Mouse (Mus musculus) heart, postnatal 0 days (tissue): ENCODE measurements around the gene Selenbp1. TPM values are rescaled to one million over a fixed set of nuclear protein-coding genes. Genes with fewer than 3 reads are reported as not detected.

ENCODE experiments used
- ATAC-seq: fragments of 200-750 bp; cut with Nextera tagmentation; 2 replicates; pipeline ENCODE4 v1.8.0; 2017; ENCODE audit warnings: low read depth, moderate number of reproducible peaks, moderate library complexity; ENCODE audit not compliant: insufficient read depth
- DNase-seq: peaks from one replicate; pipeline ENCODE4 v3.0.0-alpha.2; 2016; ENCODE audit warnings: low spot score
- H3K27ac ChIP-seq: fragments of 300-500 bp; sonication (generic); 2 replicates; pipeline ENCODE4 v1.5.1; 2014; ENCODE audit warnings: low read depth, mild to moderate bottlenecking
- H3K27me3 ChIP-seq: fragments of 300-500 bp; sonication (generic); 2 replicates; pipeline ENCODE4 v1.6.1; 2014; ENCODE audit warnings: low read length, mixed read lengths; ENCODE audit not compliant: control insufficient read depth, insufficient read depth
- H3K36me3 ChIP-seq: fragments of 300-500 bp; sonication (generic); replicated peaks from 2 replicates; pipeline ENCODE4 v1.6.1; 2014; ENCODE audit warnings: low read length, mixed read lengths; ENCODE audit not compliant: control insufficient read depth, insufficient read depth
- H3K4me1 ChIP-seq: fragments of 300-500 bp; sonication (generic); 2 replicates; pipeline ENCODE4 v1.6.1; 2014; ENCODE audit warnings: antibody characterized with exemption; ENCODE audit not compliant: control insufficient read depth, insufficient read depth
- H3K4me2 ChIP-seq: fragments of 300-500 bp; sonication (generic); 2 replicates; pipeline ENCODE4 v1.6.1; 2014; ENCODE audit warnings: low read depth, mild to moderate bottlenecking, low read length, moderate library complexity
- H3K4me3 ChIP-seq: fragments of 300-500 bp; sonication (generic); 2 replicates; pipeline ENCODE4 v1.5.1; 2014; ENCODE audit warnings: low read depth, low read length
- H3K9ac ChIP-seq: fragments of 300-500 bp; sonication (generic); replicated peaks from 2 replicates; pipeline ENCODE4 v1.6.1; 2014; ENCODE audit warnings: low read depth, low read length, mixed read lengths
- H3K9me3 ChIP-seq: fragments of 300-500 bp; sonication (generic); replicated peaks from 2 replicates; pipeline ENCODE4 v1.6.1; 2016; ENCODE audit warnings: low read length; ENCODE audit not compliant: control insufficient read depth
- CTCF ChIP-seq: IDR thresholded peaks from 2 replicates; pipeline ENCODE4 v1.5.1; 2016; ENCODE audit warnings: antibody characterized with exemption, control low read depth, low read depth
- EP300 ChIP-seq: IDR thresholded peaks from 2 replicates; pipeline ENCODE4 v1.6.1; 2016; ENCODE audit warnings: antibody characterized with exemption, low read depth
- WGBS: fragments of 180-500 bp; shearing (Covaris S2); extraction: QIAGEN DNeasy Blood & Tissue Kit; methylation state at CpG from one replicate; pipeline ENCODE4 v1.1.7; 2014; 5-methylcytosine and 5-hydroxymethylcytosine counted together
- polyA plus RNA-seq: library from polyadenylated mRNA; unstranded; fragments of >200 nt; fragmentation: Nextera tagmentation; extraction: Ambion mirVana; gene quantifications from 2 replicates; pipeline ENCODE4 v1.2.1, GENCODE M21; 2015
- total RNA-seq: library from RNA; depleted of rRNA; stranded (reverse); fragments of >200 nt; gene quantifications from 2 replicates; pipeline ENCODE4 v1.2.3, GENCODE M21; 2014; ENCODE audit warnings: low replicate concordance; rRNA removed

Selenbp1 gene
- total and polyA plus RNA-seq, 2 experiments from 2014 or later, result 101 to 212 TPM

GRCm38 (mm10) chr3:94985513-94985912, 52.7 kb downstream of the Selenbp1 start:
- Histone ChIP-seq H3K4me3 (no peak overlapping the region), H3K4me1 (peaks cover 40% of the 10 kb centered on the region), H3K9me3 (no peaks in the 10 kb centered on the region), H3K27ac (no peak overlapping the region), H3K9ac (no peak overlapping the region), H3K36me3 (peaks cover 26% of the 10 kb centered on the region), H3K4me2 (no peak overlapping the region), H3K27me3 (no peaks in the 10 kb centered on the region)
- DNase-seq (no peak), ATAC-seq (no peak)
- TF ChIP-seq CTCF (no peak), EP300 (no peak)
- 92% methylated on average over 2 of the region's 2 CpGs for WGBS

- Histone ChIP-seq H3K9ac (no peak overlapping the region), H3K9me3 (no peaks in the 10 kb centered on the region), H3K4me3 (no peak overlapping the region), H3K27ac (peak overlapping the region; percentile 72), H3K4me2 (no peak overlapping the region), H3K4me1 (peaks cover 40% of the 10 kb centered on the region), H3K27me3 (no peaks in the 10 kb centered on the region), H3K36me3 (peaks cover 34% of the 10 kb centered on the region)
- no peak for TF ChIP-seq CTCF
- peak; percentile 51; the same call in 1 of the 2 replicates for TF ChIP-seq EP300
- peak; percentile 93 for DNase-seq
- peak; percentile 96 for ATAC-seq
Measured at GRCm38 (mm10) chr3:94987578-94987977, 54.7 kb downstream of the Selenbp1 start.

- TF ChIP-seq EP300 (no peak), CTCF (no peak)
- WGBS, result 16% methylated on average over 9 of the region's 9 CpGs
- ATAC-seq (no peak), DNase-seq (no peak)
- peak overlapping the region; percentile 7; the same call in 1 of the 2 replicates for H3K27ac ChIP-seq
- no peaks in the 10 kb centered on the region for H3K27me3 ChIP-seq
- H3K9me3 ChIP-seq, result no peaks in the 10 kb centered on the region
- no peak overlapping the region for H3K4me2 ChIP-seq
- H3K4me3 ChIP-seq, result no peak overlapping the region
- peaks cover 40% of the 10 kb centered on the region for H3K4me1 ChIP-seq
- peaks cover 45% of the 10 kb centered on the region for H3K36me3 ChIP-seq
- H3K9ac ChIP-seq, result no peak overlapping the region
Measured at GRCm38 (mm10) chr3:94989159-94989761, 56.4 kb downstream of the Selenbp1 start.

Other genes starting within 250 kb of the Selenbp1 start
- 10.7 and 42.5 TPM in 2 replicates for gene Selenbp2, start 239.5 kb upstream of the Selenbp1 start, total RNA-seq
- gene Selenbp2, start 239.5 kb upstream of the Selenbp1 start, polyA plus RNA-seq, result 3.7 and 4.6 TPM in 2 replicates
- 0.04 and 0.89 TPM in 2 replicates for gene Cgn, start 146.6 kb upstream of the Selenbp1 start, total RNA-seq
- gene Cgn, start 146.6 kb upstream of the Selenbp1 start, polyA plus RNA-seq, result 0.51 and 0.73 TPM in 2 replicates
- gene Pogz, start 95.5 kb upstream of the Selenbp1 start, total RNA-seq, result 19.9 and 22.3 TPM in 2 replicates
- gene Pogz, start 95.5 kb upstream of the Selenbp1 start, polyA plus RNA-seq, result 5.8 TPM in 2 replicates
- gene Psmb4, start 46.1 kb upstream of the Selenbp1 start, total RNA-seq, result 256 and 302 TPM in 2 replicates
- gene Psmb4, start 46.1 kb upstream of the Selenbp1 start, polyA plus RNA-seq, result 274 and 296 TPM in 2 replicates
- gene Rfx5, start 21.0 kb downstream of the Selenbp1 start, total RNA-seq, result 3.9 and 8.6 TPM in 2 replicates
- gene Rfx5, start 21.0 kb downstream of the Selenbp1 start, polyA plus RNA-seq, result 2.3 and 2.7 TPM in 2 replicates
- 44.4 and 47.2 TPM in 2 replicates for gene Pi4kb, start 41.7 kb downstream of the Selenbp1 start, total RNA-seq
- gene Pi4kb, start 41.7 kb downstream of the Selenbp1 start, polyA plus RNA-seq, result 12.6 and 13.7 TPM in 2 replicates
- gene Zfp687, start 82.4 kb downstream of the Selenbp1 start, total RNA-seq, result 15.0 and 28.5 TPM in 2 replicates
- 8.1 and 8.3 TPM in 2 replicates for gene Zfp687, start 82.4 kb downstream of the Selenbp1 start, polyA plus RNA-seq
- gene Psmd4, start 109.6 kb downstream of the Selenbp1 start, total RNA-seq, result 190 and 210 TPM in 2 replicates
- gene Psmd4, start 109.6 kb downstream of the Selenbp1 start, polyA plus RNA-seq, result 205 and 208 TPM in 2 replicates
- 36.6 and 50.5 TPM in 2 replicates for gene Pip5k1a, start 173.9 kb downstream of the Selenbp1 start, total RNA-seq
- 13.8 and 14.5 TPM in 2 replicates for gene Pip5k1a, start 173.9 kb downstream of the Selenbp1 start, polyA plus RNA-seq
- gene Vps72, start 178.0 kb downstream of the Selenbp1 start, total RNA-seq, result 54.9 and 69.3 TPM in 2 replicates
- gene Vps72, start 178.0 kb downstream of the Selenbp1 start, polyA plus RNA-seq, result 60.8 and 66.9 TPM in 2 replicates
- 1.2 and 14.3 TPM in 2 replicates for gene Tmod4, start 191.4 kb downstream of the Selenbp1 start, total RNA-seq
- 2.7 and 2.9 TPM in 2 replicates for gene Tmod4, start 191.4 kb downstream of the Selenbp1 start, polyA plus RNA-seq
- 16.7 and 38.2 TPM in 2 replicates for gene Scnm1, start 201.0 kb downstream of the Selenbp1 start, total RNA-seq
- 57.6 and 57.7 TPM in 2 replicates for gene Scnm1, start 201.0 kb downstream of the Selenbp1 start, polyA plus RNA-seq
- gene Lysmd1, start 201.0 kb downstream of the Selenbp1 start, total RNA-seq, result 6.1 and 7.1 TPM in 2 replicates
- gene Lysmd1, start 201.0 kb downstream of the Selenbp1 start, polyA plus RNA-seq, result 8.7 and 10.4 TPM in 2 replicates
- 0.27 and 5.4 TPM in 2 replicates for gene Tnfaip8l2, start 209.3 kb downstream of the Selenbp1 start, total RNA-seq
- gene Tnfaip8l2, start 209.3 kb downstream of the Selenbp1 start, polyA plus RNA-seq, result 2.7 and 2.8 TPM in 2 replicates
- 6.8 and 14.8 TPM in 2 replicates for gene Sema6c, start 227.4 kb downstream of the Selenbp1 start, total RNA-seq
- 1.2 and 1.8 TPM in 2 replicates for gene Sema6c, start 227.4 kb downstream of the Selenbp1 start, polyA plus RNA-seq